Mouse (Mus musculus) brain, embryonic 14.5 days (tissue): ENCODE measurements at regions not wholly inside any gene's neighbourhood (a gene's known extent, or its start where the extent isn't known, plus 50 kb on each side); places are given as distances from the start of the nearest gene placed in this dataset.

ENCODE experiments used
- CTCF ChIP-seq: fragments of 200-500 bp; IDR thresholded peaks from 2 replicates; pipeline ENCODE4 v1.5.1; 2012; ENCODE audit warnings: inconsistent platforms, mild to moderate bottlenecking, moderate library complexity, borderline replicate concordance; ENCODE audit not compliant: insufficient read depth, insufficient read length; ENCODE audit errors: extremely low read depth
- POLR2A ChIP-seq: fragments of 200-500 bp; IDR thresholded peaks from 2 replicates; pipeline ENCODE4 v1.6.1; 2012; ENCODE audit warnings: mild to moderate bottlenecking, inconsistent platforms, borderline replicate concordance; ENCODE audit not compliant: poor library complexity, insufficient read depth, insufficient read length, severe bottlenecking; ENCODE audit errors: extremely low read depth

- TF ChIP-seq CTCF (no peak), POLR2A (no peak)
Measured at GRCm38 (mm10) chr2:171942671-171943070, 100.6 kb downstream of the Cbln4 start.
